Mouse (Mus musculus) v-Abl transformed pro-B cells (cell line): ENCODE data around the gene Evl.

ENCODE experiments used
- in situ Hi-C, 2 experiments: fragments of 400-800 bp; cut with MboI; formaldehyde crosslinking; loops; one replicate each; pipeline ENCODE4 v1.15.1; 2025; ENCODE audit not compliant: unreplicated experiment in 2 of 2

Gene Evl

DNA sequence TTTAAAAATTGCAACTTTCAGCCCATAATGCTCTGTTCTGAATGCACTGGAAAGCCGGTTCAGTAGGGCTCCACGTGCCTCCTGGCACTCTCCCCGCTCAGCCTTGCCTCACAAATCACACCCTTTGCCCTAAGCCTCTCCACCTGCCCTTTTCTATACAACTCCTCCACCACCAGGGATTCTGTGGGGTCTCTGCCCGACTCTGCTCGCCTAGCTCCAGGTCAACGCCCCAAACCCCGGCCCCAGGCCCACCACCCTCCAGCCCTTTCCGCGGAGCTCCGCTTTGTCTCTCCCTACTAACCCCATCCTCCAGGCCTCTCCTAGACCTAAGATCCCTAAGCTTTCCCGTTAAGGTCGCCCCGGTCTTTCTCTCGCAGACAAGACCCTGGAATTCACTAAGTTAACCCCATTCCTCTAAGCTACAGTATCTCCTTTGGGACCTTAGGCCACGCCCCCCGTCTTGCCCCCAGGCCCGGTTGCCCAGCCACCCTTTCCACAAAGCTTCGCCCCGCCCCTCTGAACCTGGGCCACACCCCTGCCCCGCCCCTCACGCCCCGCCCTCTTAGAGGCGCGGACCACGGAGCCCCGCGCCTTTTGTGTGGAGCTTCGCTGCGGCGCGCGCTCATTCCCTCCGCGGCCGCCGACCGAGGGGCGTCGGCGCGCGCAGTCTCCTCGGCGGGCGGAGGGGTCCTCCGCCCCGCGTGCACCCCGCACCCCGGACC, at the start of gene Evl:
Evl (plus strand) TSS at position 601 of the 722 bp plus-strand sequence.
- in situ Hi-C loops, result no loop called here

DNA sequence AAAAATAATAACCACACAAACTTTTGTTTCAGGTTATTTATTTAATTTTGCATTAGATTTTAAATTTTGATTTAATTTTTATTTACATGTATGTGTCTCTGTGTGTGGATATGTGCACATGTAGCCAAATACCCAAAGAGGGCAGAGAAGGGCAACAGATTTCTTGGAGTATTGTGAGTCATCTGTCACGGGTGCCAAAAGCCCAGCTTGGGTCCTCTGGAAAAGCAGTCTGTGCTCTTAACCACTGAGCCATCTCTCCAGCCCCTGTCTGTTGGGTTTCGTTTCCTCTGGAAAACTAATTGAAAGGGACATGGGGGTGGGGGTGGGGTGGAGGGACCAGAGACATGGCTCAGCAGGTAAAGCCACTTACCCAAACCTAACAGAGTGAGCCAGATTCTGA, 48.7 kb upstream of the Evl start:
- in situ Hi-C loops, result loop anchor here in 1 of 2 experiments (25.0 kb wide), 1 partner anchor 1881 kb away; no protein-coding TSS in a partner anchor

DNA sequence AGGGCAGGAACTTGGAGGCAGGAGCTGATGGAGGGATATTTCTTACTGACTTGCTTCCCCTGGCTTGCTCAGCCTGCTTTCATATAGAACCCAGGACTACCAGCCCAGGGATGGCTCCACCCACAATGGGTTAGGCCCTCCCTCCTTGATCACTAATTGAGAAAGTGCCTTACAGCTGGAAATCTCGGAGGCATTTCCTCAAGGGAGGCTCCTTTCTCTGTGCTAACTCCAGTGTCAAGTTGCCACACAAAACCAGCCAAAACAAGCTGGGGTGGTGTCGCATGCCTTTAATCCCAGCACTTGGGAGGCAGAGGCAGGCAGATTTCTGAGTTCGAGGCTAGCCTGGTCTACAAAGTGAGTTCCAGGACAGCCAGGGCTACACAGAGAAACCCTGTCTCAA, 47.5 kb upstream of the Evl start:
- in situ Hi-C loops, result loop anchor here in 1 of 2 experiments (25.0 kb wide), 1 partner anchor 1880 kb away; no protein-coding TSS in a partner anchor

DNA sequence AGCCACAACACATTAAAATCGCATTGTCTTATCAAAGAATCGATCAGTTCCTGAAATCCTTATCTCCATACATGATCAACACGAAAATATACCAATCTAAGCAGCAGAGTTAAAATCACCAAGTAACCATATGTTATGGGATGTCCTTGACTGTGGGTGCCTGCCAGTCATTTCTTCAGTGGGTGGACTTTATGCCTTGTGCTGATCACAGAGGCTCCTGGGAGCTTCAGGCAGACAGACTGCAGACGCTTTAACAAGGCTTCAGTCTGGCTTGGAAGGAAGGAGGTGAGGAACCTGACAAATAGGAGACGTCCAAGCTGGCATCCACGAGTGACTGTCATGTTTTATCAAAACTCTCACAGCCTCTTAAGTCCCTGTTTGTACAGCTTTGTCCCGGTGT, 43.9 kb upstream of the Evl start:
- in situ Hi-C loops, result loop anchor here in 1 of 2 experiments (25.0 kb wide), 1 partner anchor 1877 kb away; no protein-coding TSS in a partner anchor

DNA sequence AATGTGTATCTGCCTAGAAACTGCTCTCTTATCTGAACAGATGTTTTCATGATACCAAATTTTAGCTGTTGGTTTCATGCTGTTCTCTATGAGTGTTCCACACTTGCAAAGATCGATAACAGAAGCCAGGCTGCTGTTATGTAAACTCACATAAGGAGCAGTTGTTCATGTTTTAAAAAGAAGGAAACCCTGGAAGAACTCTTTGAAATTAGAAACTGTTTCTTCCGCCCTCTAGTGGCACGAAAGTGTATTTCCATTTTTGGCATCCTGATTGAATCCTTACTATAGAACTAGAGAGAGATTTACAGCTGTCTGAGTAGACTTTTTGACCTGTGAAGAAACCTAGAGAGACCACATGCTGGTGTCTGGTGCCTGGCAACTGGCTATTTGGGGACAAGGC, 43.5 kb upstream of the Evl start:
- in situ Hi-C loops, result loop anchor here in 1 of 2 experiments (25.0 kb wide), 1 partner anchor 1876 kb away; no protein-coding TSS in a partner anchor

DNA sequence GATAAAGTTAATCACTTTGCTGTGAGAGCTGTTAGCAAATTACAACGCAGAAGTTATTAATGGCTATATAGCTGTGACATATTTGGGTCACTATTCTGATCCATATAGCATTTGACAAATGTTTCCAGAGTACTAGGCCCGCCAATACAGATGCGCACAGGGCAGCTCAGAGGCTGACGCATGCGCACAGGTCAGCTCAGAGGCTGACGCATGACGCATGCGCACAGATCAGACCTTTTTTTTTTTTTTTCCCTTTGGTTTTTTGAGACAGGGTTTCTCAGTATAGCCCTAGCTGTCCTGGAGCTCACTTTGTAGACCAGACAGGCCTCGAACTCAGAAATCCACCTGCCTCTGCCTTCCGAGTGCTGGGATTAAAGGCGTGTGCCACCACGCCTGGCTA, 39.1 kb upstream of the Evl start:
- in situ Hi-C loops, result loop anchor here in 1 of 2 experiments (25.0 kb wide), 1 partner anchor 1872 kb away; no protein-coding TSS in a partner anchor

DNA sequence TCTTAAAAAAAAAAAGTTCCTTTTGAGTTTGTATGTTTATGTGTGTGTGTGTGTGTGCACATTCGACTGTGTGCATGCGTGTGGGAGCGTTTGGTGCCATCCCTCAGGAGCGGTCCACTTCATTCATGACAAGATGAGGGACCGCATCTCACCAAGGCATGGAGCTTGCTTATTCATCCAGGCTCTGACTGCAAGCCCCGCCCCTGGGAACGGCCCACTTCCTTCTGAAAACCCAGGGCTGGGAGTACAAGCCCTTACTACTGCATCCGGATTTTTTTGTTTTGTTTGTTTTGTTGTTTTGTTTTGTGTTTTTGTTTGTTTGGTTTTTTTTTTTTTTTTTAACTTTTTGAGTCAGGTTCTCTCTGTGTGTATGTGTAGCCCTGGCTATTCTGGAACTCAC, 35.1 kb upstream of the Evl start:
- in situ Hi-C loops, result loop anchor here in 1 of 2 experiments (25.0 kb wide), 1 partner anchor 1868 kb away; no protein-coding TSS in a partner anchor

DNA sequence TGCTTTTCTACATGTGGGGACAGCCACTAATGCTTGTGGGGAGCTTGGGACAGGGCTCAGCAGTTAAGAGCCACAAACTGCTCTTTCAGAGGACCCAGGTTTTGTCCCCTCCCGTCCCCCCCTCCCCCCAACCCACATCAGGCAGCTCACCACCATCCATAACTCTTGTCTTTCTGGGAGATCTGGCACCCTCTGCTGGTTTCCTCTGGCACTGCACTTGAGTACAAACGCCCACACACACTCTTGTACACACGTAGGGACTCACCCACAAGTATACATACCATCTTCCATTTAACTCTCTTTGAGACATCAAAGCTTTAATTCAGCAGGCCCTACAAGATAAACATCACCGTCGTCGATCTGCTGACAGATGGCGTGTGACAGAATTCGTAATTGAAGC, 25.3 kb upstream of the Evl start:
- in situ Hi-C loops, result no loop called here

DNA sequence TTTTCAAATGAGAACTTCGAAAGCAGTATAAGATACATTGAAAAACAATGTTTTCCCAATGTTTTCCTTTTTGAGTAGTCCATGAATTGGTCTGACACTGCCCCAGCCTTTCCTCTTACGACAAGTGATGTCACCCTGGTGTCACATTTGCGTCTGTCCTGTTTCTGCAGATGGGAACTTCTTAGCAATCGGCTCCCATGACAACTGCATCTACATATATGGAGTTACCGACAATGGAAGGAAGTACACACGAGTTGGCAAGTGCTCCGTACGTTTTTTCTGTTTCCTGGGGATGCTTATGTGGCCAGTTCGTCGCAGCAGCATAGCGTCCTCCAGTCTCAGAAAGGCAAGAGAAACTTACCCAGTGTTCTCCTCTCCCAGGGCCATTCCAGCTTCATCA, 20.0 kb upstream of the Evl start:
- in situ Hi-C loops, result no loop called here

DNA sequence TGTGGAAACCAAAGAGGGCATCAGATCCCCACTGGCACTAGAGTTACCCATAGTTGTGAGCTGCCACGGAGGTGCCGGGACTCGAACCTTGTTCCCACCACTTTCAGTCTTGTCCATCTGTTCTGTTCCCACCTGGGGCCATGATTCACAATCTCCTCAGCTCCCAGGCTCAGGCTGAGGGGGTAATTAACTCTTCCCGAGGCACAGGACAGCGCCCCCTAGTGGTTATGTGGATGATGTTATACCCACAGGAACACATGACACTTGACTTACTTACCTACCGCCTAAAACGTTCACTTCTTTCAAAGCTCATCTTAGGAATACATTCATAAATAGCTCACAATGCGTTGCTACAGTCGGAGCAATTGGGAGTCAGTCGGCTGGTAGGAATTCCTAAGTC, 18.1 kb upstream of the Evl start:
- in situ Hi-C loops, result no loop called here

DNA sequence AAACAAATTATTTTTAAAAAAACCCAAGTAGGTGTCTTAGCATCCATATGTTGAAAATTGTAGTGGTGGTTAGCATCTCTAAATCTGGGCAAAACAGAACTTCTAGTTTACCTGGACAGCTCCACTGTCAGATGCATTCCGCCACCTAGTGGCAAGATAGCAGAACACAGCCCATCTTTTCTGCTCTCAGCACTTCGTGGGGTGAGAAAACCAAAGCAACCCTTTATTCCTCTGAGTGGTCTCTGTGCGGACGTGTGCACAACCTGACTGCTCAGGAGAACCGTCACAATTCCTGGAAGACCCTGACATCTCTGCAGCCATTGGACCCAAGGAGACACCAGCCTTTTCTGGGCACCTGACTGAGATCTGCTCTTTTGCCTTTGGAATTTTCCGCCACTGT, 13.4 kb upstream of the Evl start:
- in situ Hi-C loops, result no loop called here

DNA sequence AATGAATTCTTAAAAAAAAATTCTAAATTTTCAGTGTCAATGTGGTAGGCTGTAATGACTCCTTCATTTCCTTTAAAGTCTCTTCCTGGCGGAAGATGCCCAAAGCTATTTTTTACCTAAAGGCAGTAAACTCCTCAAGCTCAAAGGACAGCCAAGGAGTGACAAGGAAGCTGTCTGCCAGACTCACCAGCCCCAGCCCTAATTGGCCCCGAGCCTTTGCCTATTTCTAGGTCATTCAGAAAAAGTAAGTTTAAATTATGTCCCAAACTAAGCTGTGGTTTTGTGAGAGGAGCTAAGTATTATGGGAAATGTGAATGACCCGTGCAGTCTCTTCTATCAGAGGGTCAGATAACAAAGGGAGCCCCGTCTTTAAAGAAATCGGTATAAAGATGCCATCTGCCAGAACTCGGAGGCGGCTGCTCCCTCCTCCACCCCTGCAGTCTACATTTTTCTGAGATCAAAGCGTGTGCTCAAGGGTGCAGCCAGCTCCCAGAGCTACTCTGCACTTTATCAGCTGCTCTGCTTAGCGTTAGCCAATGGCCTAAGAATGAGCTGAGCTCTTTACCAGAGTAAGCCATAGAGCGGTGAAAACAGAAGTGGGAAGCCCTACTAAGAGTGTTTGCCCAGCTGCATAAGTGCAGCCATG, 7.9 kb upstream of the Evl start:
- in situ Hi-C loops, result no loop called here

DNA sequence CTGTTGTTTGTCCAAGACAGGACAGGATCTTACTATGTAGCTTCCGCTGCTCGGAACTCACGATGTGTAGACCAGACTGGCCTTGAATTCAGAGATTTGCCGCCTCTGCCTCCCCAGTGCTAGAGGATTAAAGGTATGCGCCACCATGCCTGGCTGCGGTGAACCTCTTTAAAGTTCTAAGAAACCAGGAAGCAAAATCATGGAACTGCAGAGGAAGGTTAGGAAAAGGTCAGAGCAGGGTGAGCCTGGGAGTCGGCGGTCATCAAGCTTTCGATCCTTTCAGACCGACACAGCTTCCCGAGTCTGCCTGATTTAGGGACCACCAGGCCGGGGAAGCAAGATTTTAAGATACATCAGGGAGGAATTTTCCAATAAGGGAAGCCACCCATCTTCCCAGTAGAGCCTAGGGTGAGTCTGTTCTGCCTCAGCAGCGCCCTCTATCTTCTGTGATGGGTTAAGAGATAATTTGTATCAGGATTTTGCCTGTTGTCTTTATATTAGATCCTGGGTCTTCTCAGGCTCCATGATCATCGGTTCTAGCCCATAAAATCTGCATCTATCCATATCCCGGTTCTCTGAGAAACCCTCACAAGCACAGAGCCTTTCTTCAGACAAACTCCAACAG, 7.2 kb upstream of the Evl start:
- in situ Hi-C loops, result no loop called here

DNA sequence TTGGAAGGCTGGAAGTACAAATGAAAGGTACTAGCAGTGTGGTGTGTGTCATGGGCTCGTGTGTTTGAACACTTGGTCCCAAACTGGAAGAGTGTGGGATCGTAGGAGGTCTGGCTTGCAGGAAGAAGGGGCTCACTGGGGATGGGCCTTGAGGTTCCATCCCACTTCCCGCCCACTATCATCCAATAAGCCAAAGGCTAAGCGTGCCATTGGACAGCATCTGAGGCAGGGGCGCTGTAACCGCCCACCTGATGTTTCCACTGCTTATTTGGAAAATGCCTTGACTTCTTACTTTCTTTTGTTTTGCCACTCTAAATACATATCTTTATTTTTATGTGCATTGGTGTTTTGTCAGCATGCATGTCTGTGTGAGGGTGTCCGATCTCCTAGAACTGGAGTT, 2.8 kb upstream of the Evl start:
- in situ Hi-C loops, result no loop called here

DNA sequence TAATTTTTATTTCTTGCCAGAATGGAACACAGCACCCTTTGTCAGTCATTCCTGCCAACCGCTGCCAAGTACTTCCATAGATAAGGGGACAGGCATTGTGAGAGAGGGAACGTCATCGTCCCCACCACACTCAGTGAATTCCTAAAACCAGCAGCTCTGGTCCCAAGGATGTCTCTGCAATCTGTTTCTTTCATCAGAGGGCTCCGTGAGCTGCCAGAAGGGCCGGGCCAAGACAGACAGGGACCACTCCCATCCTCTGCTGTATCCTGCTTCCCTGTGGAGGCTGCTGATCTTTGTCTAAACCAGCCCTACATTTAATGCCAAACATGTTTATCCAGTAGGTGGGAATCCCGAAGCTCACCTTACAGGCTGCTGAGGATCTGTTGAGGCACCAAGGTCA, 1.4 kb upstream of the Evl start:
- in situ Hi-C loops, result no loop called here

DNA sequence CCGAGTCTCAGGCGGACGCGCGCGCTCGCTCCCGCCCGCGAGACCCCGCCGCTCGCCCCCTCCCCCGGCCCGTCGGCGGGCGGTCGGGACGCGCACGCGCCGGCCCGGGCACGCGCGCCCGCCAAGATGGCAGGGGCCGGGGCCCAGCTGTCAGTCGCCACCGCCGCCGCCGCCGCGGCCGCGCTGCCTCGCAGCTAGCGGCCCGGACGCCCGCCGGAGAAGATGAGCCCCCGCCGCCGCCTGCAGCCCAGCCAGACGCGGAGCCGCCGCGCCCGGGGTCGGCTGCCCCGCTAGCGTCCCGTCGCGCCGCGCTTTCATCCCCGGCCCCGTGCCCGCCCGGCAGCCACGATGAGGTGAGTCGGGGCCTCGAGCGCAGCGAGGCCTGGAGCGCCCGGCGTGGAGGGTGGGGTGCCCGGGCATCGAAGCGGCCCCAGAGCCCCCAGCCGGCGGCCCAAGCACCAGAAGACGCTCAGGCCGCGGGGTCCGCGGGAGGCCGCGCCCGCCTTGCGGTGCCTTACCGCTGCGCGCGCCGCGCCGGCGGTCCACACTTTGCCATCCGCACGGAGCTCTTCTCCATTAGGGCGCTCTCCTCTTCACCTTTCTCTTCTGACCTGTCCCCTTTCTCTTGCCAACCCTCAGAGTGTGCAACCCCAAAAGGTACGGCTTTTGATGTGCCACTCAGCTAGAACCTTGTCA, 489 bp downstream of the Evl start:
- in situ Hi-C loops, result no loop called here

DNA sequence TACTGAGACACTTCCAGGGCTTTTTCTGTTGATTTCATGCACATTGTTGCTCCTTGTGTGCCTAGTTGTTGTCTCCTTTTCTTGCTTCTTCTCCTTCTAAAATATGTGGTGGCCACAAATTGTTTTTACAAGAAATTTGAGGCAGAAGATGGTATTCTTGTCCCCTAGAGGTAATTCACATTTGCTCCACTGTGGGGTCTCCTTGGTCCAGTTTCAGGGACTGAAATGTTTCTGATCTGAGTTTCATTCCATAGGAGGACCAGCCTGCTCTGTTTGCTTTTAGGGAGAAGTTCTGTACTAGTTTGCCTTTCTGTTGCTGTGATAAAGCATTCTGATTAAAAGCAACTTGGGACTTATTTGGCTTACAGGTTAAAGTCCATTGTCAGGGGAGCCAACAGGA, 3.7 kb downstream of the Evl start:
- in situ Hi-C loops, result no loop called here

DNA sequence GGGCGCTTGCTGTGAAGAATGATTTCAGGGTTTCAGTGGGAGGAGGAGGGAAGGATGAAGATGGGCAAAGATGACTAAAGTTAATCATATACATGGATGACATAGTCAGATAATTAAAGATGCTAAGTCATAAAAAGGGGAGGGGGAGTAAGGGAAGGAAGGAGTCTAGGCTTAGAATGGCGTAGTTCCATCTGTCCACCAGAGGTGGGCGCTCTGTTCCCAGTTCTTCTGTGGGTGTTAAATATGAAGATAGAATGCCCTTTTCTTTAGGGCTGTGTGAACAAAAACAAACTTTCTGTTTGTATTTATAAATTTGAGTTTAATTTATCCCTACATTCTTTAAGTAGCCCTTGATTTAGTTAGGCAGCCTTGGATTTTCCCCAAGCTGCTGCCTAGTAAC, 8.7 kb downstream of the Evl start:
- in situ Hi-C loops, result no loop called here

DNA sequence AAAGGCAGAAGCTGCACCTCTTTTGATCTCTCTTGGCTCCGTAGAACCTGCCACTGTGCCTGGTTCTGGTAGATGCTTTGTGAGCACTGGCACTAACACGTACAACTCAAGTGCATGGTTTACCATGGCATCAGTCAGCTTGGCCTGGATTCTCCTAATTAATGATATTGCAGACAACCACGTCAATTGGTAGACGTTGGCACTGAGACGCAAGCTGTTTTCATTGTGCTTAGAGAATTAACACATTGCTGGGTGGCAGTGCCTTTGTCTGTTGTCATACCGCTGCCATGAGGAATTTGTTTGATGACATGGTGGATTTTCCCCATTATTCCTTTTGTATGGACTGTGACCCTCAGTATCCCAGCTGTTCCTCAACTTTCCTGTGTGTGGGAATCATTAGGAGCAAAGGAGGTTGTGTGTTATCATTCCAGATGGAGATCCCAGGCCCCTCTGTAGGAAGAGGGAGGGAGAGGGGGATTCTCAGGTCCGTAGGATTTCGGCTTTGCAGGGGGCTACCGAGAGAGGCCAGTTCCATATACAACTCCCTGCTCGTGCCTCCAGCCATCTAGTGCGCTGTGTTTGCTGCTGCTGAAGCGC, 10.5 kb downstream of the Evl start:
- in situ Hi-C loops, result no loop called here

DNA sequence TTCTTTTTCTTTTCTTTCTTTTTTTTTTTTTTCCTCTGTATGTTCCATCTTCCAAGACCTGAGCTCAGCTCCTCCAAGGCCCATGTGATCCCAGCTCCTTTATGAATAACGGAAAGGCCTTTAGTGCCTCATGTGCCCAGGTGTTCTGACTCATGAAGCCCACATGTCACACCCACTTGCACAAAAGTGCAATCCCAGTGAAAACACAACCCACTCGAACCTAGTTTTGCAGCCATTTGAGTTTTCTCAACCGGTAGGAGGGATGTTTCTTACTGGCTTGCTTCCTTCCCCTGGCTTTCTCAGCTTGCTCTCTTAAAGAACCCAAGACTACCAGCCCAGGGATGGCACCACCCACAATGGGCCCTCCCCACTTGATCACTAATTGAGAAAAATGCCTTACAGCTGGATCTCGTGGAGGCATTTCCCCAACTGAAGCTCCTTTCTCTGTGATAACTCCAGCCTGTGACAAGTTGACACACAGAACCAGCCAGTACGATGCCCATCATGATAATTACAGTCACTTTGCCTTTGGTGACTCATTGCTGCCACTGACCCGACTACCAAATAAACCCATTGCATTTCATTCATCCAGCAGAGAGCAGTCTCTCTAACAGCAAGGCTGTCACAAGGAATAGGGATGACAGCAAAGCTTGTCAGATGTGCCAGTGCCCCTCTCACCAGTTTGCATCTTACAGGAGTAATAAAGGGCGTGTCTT, 24.8 kb downstream of the Evl start:
- in situ Hi-C loops, result loop anchor here in 1 of 2 experiments (25.0 kb wide), 1 partner anchor 1383 kb away; no protein-coding TSS in a partner anchor
